Mouse (Mus musculus): ENCODE measurements at regions not wholly inside any gene's neighbourhood (a gene's known extent, or its start where the extent isn't known, plus 50 kb on each side); places are given as distances from the start of the nearest gene placed in this dataset.

- TF ChIP-seq CTCF (IDR thresholded peaks at IDR 0.05; ENCODE audit: borderline replicate concordance, insufficient read depth, low read depth, low read length): no peak
- no peak for TF ChIP-seq POLR2A (IDR thresholded peaks at IDR 0.05; ENCODE audit: borderline replicate concordance, insufficient read depth, low read length)
Measured at GRCm38 (mm10) chr10:70738686-70739085, 82.9 kb upstream of the Phyhipl start.

Measured in cerebellum, adult 2 months (tissue).